In the genomic region with DNA sequence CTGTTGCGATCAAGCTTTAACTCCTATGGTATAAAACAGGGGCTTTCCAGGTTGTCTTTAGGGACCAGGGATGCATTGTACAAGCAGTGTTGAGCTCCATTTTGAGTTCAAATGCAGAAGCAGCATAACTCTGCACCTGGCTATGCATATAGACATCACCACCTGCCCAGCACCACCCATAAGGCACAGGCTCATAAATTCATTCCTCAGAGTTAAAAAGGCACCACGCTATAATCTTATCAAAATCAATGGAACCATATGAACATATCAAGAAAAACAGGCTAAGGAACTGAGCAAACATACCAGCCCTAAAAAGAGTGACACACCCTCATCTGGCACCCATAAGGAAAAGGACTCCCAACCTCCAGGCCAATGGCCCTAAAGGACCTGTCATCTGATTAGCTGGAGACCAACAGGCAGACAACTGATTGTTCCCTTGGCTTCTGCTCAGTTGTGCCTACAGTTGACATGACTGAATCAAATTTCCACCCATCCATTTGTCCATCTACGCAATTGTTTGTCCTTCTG, we compare ENCODE assay signal across 25 mouse cellular contexts. TPM values are rescaled to one million over a fixed set of nuclear protein-coding genes. Genes with fewer than 3 reads are reported as not detected.
"Had no signal": no experiment of that assay in that cellular context is flagged by ENCODE, and none has a peak within 500 bp of the region (broad histone marks: within the 10 kb centered on the region; RNA-seq: fewer than 3 reads in every experiment).

No protein-coding gene starts in this region.

- H3K4me1 ChIP-seq: kidney, embryonic 15.5 days; limb, embryonic 10.5 days; limb, embryonic 13.5 days; liver, embryonic 12.5 days; liver, embryonic 15.5 days; lung, embryonic 15.5 days; midbrain, embryonic 12.5 days; midbrain, embryonic 15.5 days; neural tube, embryonic 13.5 days had no signal

- H3K4me2 ChIP-seq: kidney, embryonic 15.5 days; limb, embryonic 13.5 days; liver, embryonic 12.5 days; liver, embryonic 15.5 days; lung, embryonic 15.5 days; midbrain, embryonic 12.5 days; midbrain, embryonic 15.5 days; neural tube, embryonic 13.5 days had no signal

- H3K27ac ChIP-seq: kidney, embryonic 15.5 days; layer of hippocampus, adult 2 months; limb, embryonic 10.5 days; limb, embryonic 13.5 days; liver, embryonic 12.5 days; liver, embryonic 15.5 days; lung, embryonic 15.5 days; midbrain, embryonic 12.5 days; midbrain, embryonic 15.5 days; neural tube, embryonic 13.5 days had no signal

- H3K9me3 ChIP-seq: lung, embryonic 15.5 days had no signal

- H3K36me3 ChIP-seq: kidney, embryonic 15.5 days; limb, embryonic 10.5 days; limb, embryonic 13.5 days; liver, embryonic 12.5 days; liver, embryonic 15.5 days; lung, embryonic 15.5 days; midbrain, embryonic 12.5 days; midbrain, embryonic 15.5 days; neural tube, embryonic 13.5 days had no signal

- H3K9ac ChIP-seq: kidney, embryonic 15.5 days; limb, embryonic 13.5 days; liver, embryonic 12.5 days; liver, embryonic 15.5 days; lung, embryonic 15.5 days; midbrain, embryonic 12.5 days; midbrain, embryonic 15.5 days; neural tube, embryonic 13.5 days had no signal

- H3K4me3 ChIP-seq: kidney, embryonic 15.5 days; layer of hippocampus, adult 2 months; limb, embryonic 10.5 days; limb, embryonic 13.5 days; liver, embryonic 12.5 days; liver, embryonic 15.5 days; lung, embryonic 15.5 days; midbrain, embryonic 12.5 days; midbrain, embryonic 15.5 days; myocyte; neural tube, embryonic 13.5 days had no signal

- ATAC-seq: liver, embryonic 12.5 days; midbrain, embryonic 15.5 days had no signal

- DNase-seq: kidney, adult 11 months; kidney, adult 8-10 months; kidney, postnatal 14 days; kidney, postnatal 4 days; layer of hippocampus, adult 9-11 months; liver; lung, adult 18-20 months; lung, postnatal 10 days; lung, postnatal 36 days; right cerebral cortex, postnatal 4 days; thymus, postnatal 36 days had no signal

- H3K27me3 ChIP-seq: kidney, embryonic 15.5 days; limb, embryonic 13.5 days; liver, embryonic 12.5 days; liver, embryonic 15.5 days; lung, embryonic 15.5 days; midbrain, embryonic 12.5 days; midbrain, embryonic 15.5 days; neural tube, embryonic 13.5 days had no signal

RNA-seq across cellular contexts. Expression of gene C1s1, which starts 6.9 kb away (rescaled TPM):
- total RNA-seq: monocyte, adult 5-6 weeks had no signal

RNA-seq across cellular contexts. Expression of gene C1rb, which starts 21.0 kb away (rescaled TPM):
- total RNA-seq: layer of hippocampus, adult 2 months; layer of hippocampus, postnatal 25 days; monocyte, adult 5-6 weeks had no signal
- polyA plus RNA-seq: kidney, embryonic 15.5 days; limb, embryonic 10.5 days; limb, embryonic 13.5 days; liver, embryonic 12.5 days; liver, embryonic 15.5 days; lung, embryonic 15.5 days; midbrain, embryonic 12.5 days; midbrain, embryonic 15.5 days; neural tube, embryonic 13.5 days; stomach, embryonic 16.5 days had no signal
